Mouse (Mus musculus): ENCODE results near the gene Reps2. TPM values are rescaled to one million over a fixed set of nuclear protein-coding genes. Genes with fewer than 3 reads are reported as not detected.

Reps2 gene
- total RNA-seq, 2 experiments from 2014 or later = 143 to 151 TPM

DNA sequence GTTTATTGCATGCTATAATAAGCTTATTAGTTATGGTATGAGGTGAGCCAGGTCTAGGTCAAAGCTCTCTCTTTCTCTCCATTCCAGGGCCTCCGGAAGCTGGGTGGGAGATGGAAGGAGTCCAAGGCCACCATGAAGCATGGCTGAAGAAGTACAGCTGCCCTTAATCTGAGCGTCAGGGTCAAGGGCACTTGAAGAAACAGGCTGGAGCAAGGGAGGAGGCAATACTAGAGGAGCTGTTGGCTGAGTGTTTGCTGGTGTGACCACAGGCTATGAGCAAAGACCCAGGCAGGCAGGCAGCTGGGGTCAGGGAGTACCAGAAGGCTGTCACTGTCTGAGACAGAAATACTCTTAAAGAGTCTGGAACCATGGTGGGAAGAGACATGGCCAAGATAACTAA lies 280.2 kb downstream of the Reps2 start:
- DNase-seq (ENCODE audit: low spot score in 2 of 2) = no peak

Other genes starting within 250 kb of the Reps2 start
- gene Rbbp7, start 116.8 kb upstream of the Reps2 start, total RNA-seq (2021) = 100 to 1,000 TPM; 143 to 155 TPM
- 10 to 100 TPM; 18.8 to 19.5 TPM for gene Txlng, start 185.8 kb upstream of the Reps2 start, total RNA-seq (2021)
- 10 to 100 TPM; 25.8 to 28.3 TPM for gene Syap1, start 244.8 kb upstream of the Reps2 start, total RNA-seq (2021)

Measured in left cerebral cortex, adult 18-20 months (tissue).